Mouse (Mus musculus): ENCODE measurements around the gene Sp3.
"Not testable (repeated sequence)": the region's sequence is repeated elsewhere in the genome, so short reads cannot be mapped to it uniquely, and the experiment has no call there.

Sp3 gene

DNA sequence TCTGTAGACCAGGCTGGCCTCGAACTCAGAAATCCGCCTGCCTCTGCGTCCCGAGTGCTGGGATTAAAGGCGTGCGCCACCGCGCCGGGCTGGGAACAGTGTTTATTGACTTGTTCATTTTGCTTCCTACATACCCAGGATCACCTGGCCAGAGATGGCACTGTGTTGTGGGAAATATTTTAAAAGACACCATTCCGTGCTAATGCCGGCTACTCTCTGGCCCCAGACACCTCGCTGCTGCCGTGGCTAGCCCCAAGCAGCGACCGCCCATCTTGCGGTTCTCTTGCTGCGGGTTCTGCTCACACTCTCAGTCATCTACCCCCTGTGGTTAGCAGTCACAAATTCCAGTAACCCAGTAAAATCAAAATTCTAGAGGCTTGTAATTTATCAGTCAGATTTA, 12.3 kb upstream of the Sp3 start:
- in situ Hi-C loops (cut with MboI, MseI), result no loop called here

GRCm38 (mm10) chr2:72988945-72989344, 8.7 kb upstream of the Sp3 start:
- in situ Hi-C loops (cut with MboI, MseI), result not testable (repeated sequence)

DNA sequence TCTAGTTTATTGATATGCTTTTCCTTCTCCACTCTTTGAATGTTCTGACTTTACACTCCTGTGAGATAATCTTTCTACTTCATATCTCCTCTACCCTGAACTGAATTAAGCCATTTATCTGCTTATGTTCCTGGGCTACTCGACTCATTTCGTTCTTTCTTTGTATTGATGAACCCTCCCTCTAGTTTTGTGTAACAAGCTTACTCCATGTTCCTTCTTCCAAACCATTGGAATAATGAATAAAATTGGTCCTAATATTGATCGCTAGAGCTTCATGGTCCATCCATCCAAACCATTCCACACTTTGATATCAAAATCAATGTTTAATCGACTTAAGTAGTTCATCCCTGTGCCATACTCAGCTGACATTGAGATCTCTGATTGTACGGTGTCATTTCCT, 6.4 kb upstream of the Sp3 start, which contains the start of gene Gm11084:
Gene Gm11084 (minus strand): TSS at position 101 of the 400 bp plus-strand sequence.
- in situ Hi-C loops (cut with MboI, MseI), result no loop called here

DNA sequence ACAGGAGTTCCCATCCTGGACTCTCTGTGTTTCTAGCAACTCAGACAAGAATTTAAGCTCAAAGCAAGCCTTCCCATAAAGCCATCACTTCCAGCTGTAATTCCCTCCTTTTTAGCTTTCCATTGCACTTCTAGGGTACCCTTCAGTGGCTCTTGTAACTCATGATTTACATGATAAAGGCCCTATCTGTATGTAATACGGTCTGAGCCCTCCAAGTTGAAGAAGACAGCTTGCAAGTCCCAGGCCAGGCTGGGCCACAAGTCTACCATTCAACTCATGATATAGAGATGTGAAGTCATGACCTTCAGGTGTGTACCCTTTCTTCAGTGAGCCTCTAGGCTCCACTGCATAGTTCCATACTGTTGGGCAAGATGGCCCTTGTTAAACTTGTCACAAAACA, 5.3 kb upstream of the Sp3 start:
- in situ Hi-C loops (cut with MboI, MseI), result no loop called here

DNA sequence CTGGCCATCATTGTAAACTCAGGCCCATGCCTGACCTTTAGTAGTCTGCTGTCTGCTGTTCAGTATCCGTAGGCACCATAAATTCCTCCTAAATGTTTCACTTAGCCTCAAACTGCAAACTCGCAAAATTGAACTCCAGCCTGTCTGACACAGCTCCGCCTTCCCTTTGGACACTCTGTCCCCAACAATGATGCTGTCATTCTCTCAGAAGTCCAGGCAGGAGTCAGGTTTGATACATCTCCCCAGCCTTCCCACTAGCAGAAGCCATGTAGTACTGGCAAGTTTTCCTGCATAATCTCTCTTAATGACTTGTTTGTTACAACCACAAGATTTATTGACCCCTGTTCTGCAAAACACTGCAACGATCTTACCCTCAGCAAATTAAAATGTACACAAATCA, 4.6 kb upstream of the Sp3 start:
- in situ Hi-C loops (cut with MboI, MseI), result no loop called here

GRCm38 (mm10) chr2:72983211-72983610, 3.0 kb upstream of the Sp3 start:
- in situ Hi-C loops (cut with MboI, MseI), result no loop called here

DNA sequence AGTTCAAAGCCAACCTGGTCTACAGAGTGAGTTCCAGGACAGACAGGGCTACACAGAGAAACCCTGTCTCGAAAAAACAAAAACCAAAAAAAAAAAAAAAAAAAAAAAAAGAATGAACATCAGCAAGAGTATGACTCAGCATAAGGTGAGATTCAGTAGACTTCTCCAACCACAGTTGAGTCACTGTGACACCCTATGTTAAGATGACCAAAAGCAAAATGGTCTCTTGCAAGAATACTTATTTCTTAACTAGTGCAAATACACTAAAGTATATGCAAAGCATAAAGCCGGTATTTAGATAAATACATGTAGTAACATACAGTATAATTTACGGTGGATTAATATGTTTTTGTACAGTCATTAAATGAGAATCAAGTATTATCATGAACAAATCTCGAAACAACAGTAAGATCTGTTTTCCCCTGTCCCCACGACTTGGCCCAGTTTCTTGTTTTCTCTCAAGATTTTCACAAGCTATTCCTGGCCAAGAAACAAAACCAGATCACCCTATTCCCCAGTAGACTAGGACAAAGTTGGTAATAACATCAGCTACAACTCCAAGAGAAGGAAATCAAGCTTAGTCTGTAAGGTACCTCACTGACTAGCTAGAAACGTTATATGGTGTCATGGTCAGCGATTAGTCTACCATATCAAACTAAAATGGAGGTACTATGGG, 2.0 kb upstream of the Sp3 start:
- in situ Hi-C loops (cut with MboI, MseI), result no loop called here

GRCm38 (mm10) chr2:72981441-72982109, 1.3 kb upstream of the Sp3 start:
- in situ Hi-C loops (cut with MboI, MseI), result no loop called here

DNA sequence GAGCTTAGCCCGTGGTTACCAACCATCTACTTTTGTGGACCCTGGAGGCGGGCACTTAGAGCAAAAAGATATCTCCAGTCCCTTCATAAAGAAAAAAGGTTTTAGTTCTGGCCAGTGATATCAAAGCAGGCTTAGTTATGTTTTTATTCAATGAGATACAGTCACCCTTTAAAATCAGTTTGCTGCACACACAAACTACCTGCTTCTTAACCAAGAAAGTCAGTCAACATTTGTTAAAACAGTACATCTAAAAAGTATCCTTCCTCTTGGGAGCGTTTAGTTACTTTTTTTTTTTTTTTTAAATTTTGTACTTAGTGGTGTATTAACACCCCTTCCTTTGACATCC, 802 bp upstream of the Sp3 start:
- in situ Hi-C loops (cut with MboI, MseI), result no loop called here

GRCm38 (mm10) chr2:72979659-72980071, 581 bp downstream of the Sp3 start:
- in situ Hi-C loops (cut with MboI, MseI), result no loop called here

DNA sequence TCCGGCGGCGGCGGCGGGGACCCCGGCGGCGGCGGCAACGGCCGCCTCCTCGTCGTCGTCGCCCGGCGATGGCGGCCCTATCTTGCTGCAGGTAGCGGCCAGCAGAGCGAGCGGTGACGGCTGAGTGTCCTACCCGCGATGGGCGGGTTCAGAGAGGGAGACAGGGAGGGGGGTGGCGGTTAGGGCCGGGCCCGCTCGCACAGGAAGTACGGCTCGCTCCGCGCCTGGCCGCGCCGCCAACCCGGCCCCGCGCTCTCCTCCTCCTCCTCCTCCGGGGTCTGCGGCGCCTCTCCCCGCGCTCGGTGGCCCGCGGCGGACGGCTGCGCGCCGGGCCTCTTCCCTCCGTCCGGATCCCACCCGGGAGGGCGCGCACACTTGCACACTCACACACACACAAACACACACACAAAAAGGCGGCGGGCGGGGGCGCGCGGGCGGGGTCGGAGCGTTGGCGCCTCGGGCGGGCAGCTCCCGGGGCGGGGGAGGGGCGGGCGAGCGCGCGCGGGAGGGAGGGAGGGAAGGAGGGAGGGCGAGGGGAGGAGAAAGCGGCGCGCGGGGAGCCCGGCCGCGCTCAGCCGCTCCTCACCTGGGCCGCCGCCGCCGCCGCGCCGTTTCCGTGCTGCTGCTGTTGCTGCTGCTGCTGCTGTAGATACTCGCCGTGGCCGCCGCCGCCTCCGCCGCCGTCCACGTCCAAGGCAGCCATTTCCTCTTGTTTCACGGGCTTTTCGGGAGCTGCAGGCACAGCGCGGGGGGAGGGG, 1.2 kb downstream of the Sp3 start:
- in situ Hi-C loops (cut with MboI, MseI), result no loop called here

DNA sequence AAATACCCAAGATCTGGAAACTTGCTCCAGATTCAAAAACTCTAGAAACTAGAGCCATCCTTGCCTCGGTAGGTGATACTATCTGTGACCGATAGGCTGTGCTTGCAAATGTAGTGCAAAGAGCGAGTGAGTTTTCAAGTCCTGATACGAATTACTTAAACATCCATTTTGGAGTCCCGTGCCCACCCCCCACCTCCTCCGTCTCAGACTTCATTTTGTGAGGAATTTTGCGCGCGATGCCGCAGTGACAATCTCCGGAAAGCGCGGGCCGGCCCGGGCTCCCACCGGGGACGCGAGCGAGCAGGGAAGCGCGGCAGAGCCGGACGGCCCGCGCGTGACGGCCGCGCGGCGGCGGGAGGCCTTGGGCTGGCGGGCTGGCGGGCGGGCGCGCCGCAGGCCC, 1.8 kb downstream of the Sp3 start:
- in situ Hi-C loops (cut with MboI, MseI), result no loop called here

GRCm38 (mm10) chr2:72977272-72977671, 3.0 kb downstream of the Sp3 start:
- in situ Hi-C loops (cut with MboI, MseI), result no loop called here

DNA sequence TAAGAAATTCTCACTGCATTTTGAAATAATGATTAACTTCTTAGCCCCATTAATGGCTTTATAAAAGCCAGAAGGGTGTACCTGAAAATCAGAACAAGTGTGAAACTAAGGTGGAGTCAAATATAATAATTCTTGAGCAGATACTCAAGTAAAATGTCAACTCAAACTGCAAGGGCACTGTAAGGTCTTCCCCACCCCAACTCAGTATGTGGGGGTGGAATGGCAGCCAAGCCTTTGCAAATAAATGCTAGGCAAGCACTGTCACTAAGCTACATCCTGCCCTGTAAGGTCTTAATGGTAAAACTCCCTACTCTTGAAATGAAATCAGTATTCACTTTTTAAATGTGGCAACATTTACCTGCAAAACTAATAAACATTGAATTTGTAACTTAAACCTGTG, 4.2 kb downstream of the Sp3 start:
- in situ Hi-C loops (cut with MboI, MseI), result no loop called here

GRCm38 (mm10) chr2:72970831-72971230, 9.4 kb downstream of the Sp3 start:
- in situ Hi-C loops (cut with MboI, MseI), result no loop called here

- in situ Hi-C loops (cut with MboI, MseI), result no loop called here
Observed at GRCm38 (mm10) chr2:72970302-72970701, 9.9 kb downstream of the Sp3 start.

- in situ Hi-C loops (cut with MboI, MseI), result no loop called here
Observed at GRCm38 (mm10) chr2:72968536-72968935, 11.7 kb downstream of the Sp3 start.

- in situ Hi-C loops (cut with MboI, MseI), result no loop called here
Observed at GRCm38 (mm10) chr2:72965450-72965849, 14.8 kb downstream of the Sp3 start.

GRCm38 (mm10) chr2:72956415-72956814, 23.8 kb downstream of the Sp3 start:
- in situ Hi-C loops (cut with MboI, MseI), result no loop called here

DNA sequence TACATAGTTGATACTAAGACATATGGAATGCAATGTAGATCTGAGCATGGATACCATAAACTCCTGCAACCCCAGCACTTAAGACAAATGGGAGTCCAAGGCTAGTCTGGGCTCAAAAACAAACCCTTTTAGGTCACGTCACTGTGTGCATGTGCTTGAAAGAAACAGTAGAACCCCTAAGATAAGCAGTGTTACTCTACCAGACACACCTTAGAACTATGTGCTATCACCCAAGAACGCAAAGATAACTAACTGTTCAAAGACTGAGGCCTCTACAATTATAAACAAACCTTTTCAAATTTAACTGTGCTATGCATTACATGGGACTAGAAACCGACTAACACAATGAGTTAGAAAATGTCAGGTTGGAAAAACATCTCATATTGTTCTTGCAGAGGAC, 27.3 kb downstream of the Sp3 start:
- in situ Hi-C loops (cut with MboI, MseI), result no loop called here

GRCm38 (mm10) chr2:72935937-72936336, 44.3 kb downstream of the Sp3 start:
- in situ Hi-C loops (cut with MboI, MseI), result no loop called here

DNA sequence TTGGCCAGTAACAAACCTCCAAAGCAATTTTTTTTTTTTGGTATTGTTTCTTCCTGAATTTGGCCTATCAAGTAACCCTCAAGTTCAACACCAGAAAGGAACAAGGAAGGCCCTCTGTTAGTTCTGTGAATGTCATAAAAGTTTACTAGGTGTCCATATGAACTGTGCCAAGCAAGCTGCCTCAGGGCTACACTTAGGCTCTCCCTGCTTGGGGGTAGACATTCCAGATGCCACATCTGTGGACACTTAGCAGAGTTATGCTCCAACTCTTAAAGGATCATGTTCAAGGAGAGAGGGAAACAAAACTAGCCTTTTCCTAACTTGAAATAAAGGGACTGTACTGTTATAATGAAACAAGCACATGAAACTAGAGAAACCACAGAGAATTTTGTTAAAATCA, 48.1 kb downstream of the Sp3 start:
- in situ Hi-C loops (cut with MboI, MseI), result no loop called here

GRCm38 (mm10) chr2:72924981-72925380, 55.3 kb downstream of the Sp3 start:
- in situ Hi-C loops (cut with MboI, MseI), result no loop called here

Data from T-helper 2 cell (primary cell).